11 mouse cellular contexts compared by ENCODE assay signal in the genomic region with DNA sequence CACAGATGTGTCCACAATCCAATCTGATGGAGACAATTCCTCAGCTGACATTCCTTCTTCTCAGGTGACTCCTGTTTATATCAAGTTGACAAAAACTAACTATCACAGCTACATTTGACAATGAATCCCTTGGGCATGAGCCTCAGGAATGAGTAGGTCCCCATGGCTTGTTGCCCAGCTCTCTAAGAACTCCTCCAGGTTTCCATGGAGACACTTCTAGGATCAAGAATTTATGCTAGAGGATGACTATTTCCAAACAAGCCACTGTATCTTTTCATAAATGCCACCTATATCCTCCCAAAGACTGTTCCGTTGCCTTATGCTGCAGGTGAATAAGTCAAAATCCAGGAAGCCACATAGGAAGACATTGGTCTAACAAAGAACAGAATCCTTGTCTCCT.
DNase-seq lines count a peak whose midpoint lies in the region; TF ChIP-seq lines count a peak whose summit lies in the region.
"Had no signal": no experiment of that assay in that cellular context is flagged by ENCODE, and none has a peak within 500 bp of the region (broad histone marks: within the 10 kb centered on the region; RNA-seq: fewer than 3 reads in every experiment).

No protein-coding gene starts in this region.

- intact Hi-C loops in gastrocnemius, adult 2 months (cut with DNase I): loop anchor here (10.0 kb wide), 1 partner anchor 200 kb away; a partner anchor contains a TSS
- intact Hi-C loops in left cerebral cortex, postnatal 14 days (cut with DNase I): loop anchor here (5.0 kb wide), 2 partner anchors 68 to 202 kb away; a partner anchor contains a TSS

- H3K27ac ChIP-seq in gastrocnemius, adult 2 months: peak overlapping the region; percentile 49

- H3K4me3 ChIP-seq in gastrocnemius, adult 2 months: no peak overlapping the region
- H3K4me3 ChIP-seq: erythroblast, embryonic 14.5 days; limb, embryonic 12.5 days; myocyte had no signal

- TF ChIP-seq CTCF in gastrocnemius, adult 2 months (IDR thresholded peaks at IDR 0.05): no peak

- DNase-seq in gastrocnemius, adult 2 months: no peak
- DNase-seq in gastrocnemius, postnatal 10 days: no peak
- DNase-seq in layer of hippocampus, adult 11-12 months (ENCODE audit: low spot score): peak; percentile 19
- no peak for DNase-seq in layer of hippocampus, postnatal 36 days
- peak; percentile 85 for DNase-seq in brain, adult 2 months (ENCODE audit: low read depth, low spot score)
- DNase-seq in left cerebral cortex, postnatal 14 days (ENCODE audit: low spot score in 2 of 2): peak; percentile 65 to 86
- DNase-seq in adrenal gland, adult (ENCODE audit: inconsistent age in 2 of 2, low spot score in 1 of 2): no peak
- DNase-seq in cerebellum, adult 11 months: no peak

Comparison
In these comparisons a context has a peak if more than half of its experiments do, and no peak if none do; other contexts are left out.
1. DNase-seq: peak in layer of hippocampus, adult 11-12 months (single experiment), brain, adult 2 months (single experiment) and left cerebral cortex, postnatal 14 days (2 of 2); none in gastrocnemius, adult 2 months (single experiment), gastrocnemius, postnatal 10 days (single experiment), layer of hippocampus, postnatal 36 days (0 of 2), adrenal gland, adult (0 of 2) and cerebellum, adult 11 months (single experiment).